Mouse (Mus musculus) gastrocnemius, adult 2 months (tissue): ENCODE results near the gene Mrs2. TPM values are rescaled to one million over a fixed set of nuclear protein-coding genes. Genes with fewer than 3 reads are reported as not detected.
A peak's percentile ranks its signal among the peaks of the same experiment; 100 is the strongest.

Experiments
- DNase-seq: peaks from one replicate; pipeline ENCODE4 v3.0.0; 2022
- H3K27ac ChIP-seq: fragments of 200-600 bp; 2 replicates; pipeline ENCODE4 v1.8.1; 2022; ENCODE audit warnings: mild to moderate bottlenecking
- H3K4me3 ChIP-seq: fragments of 200-600 bp; 2 replicates; pipeline ENCODE4 v1.8.1; 2022; ENCODE audit warnings: mild to moderate bottlenecking, moderate library complexity
- CTCF ChIP-seq: fragments of 200-600 bp; IDR thresholded peaks from 2 replicates; pipeline ENCODE4 v1.8.1; 2022; ENCODE audit warnings: antibody characterized with exemption, mild to moderate bottlenecking, moderate library complexity
- intact Hi-C: fragments of 180-260 bp; cut with DNase I; formaldehyde crosslinking; loops from one replicate; pipeline ENCODE4 v1.15.1; 2025
- total RNA-seq, 2 experiments: library from RNA; stranded (reverse); gene quantifications; 2 replicates each; pipeline ENCODE4 v1.2.3; 2021

Mrs2 gene
- total RNA-seq, 2 experiments from 2014 or later: 36.8 to 46.7 TPM

DNA sequence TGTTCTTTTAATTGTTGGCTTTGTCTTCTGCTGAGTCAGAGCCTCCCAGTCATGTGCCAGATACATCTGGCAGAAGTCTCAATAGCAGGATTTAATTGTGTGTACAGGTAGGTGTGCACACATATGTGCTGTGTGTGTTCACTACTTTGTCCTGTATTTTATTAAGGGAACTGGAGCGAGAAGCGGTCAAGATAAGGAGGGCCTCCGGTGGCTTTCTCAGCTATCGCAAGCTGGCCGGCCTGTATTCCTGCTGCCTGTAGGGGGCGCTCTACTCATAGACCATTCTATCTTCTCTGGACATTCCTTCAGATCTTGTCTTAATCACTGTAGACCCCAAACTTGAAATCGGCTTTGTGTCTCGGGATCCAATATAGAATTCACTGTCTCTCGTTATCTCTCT lies 81.5 kb downstream of the Mrs2 start:
- 0 out of 2 replicates have a peak overlapping the region, but pooled peaks have one; percentile 88 for H3K27ac ChIP-seq
- peak overlapping the region; percentile 97 for H3K4me3 ChIP-seq
- intact Hi-C loops: loop anchor here (2.0 kb wide), 1 partner anchor 50 kb away; no protein-coding TSS in a partner anchor
- peak; percentile 94 for TF ChIP-seq CTCF
- DNase-seq: peak; percentile 75

DNA sequence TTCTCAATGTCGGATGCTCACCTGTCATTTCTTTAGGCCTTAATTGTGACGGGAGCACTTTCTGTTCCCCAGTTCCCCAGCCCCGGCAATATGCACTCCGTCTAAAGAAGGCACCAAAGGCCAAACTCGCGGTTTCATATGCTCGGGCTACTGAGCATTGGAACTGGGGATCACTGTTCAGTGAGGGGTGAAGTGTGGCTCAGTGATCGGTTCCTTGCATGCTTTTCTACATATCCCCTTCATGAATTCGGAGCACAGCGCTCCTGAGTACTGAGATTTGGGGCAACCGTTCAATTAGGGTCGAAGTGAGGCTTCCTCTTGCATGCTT lies 82.4 kb downstream of the Mrs2 start:
- no peak for TF ChIP-seq CTCF
- Histone ChIP-seq H3K27ac (peak overlapping the region; percentile 88), H3K4me3 (peak overlapping the region; percentile 97)
- no peak for DNase-seq
- intact Hi-C loops: loop anchor here (2.0 kb wide), 1 partner anchor 51 kb away; no protein-coding TSS in a partner anchor

Other genes with a start within 250 kb of the Mrs2 start
- gene BC005537, start 218.7 kb downstream of the Mrs2 start, total RNA-seq: 10 to 100 TPM; 47.1 to 52.2 TPM
- gene Acot13, start 188.8 kb downstream of the Mrs2 start, total RNA-seq: 100 to 1,000 TPM; 123 to 190 TPM
- gene Tdp2, start 188.7 kb downstream of the Mrs2 start, total RNA-seq: 1 to 10 TPM; 8.9 to 9.0 TPM
- gene D130043K22Rik, start 175.2 kb downstream of the Mrs2 start, total RNA-seq: not detected
- gene Aldh5a1, start 82.7 kb downstream of the Mrs2 start, total RNA-seq: 1 to 10 TPM; 7.2 to 8.9 TPM
- under 1 TPM; 0.53 to 0.94 TPM for gene Gpld1, start 77.2 kb downstream of the Mrs2 start, total RNA-seq
- gene Dcdc2a, start 35.6 kb upstream of the Mrs2 start, total RNA-seq: under 1 TPM; 0.06 to 0.71 TPM